Mouse (Mus musculus): ENCODE measurements around the gene Natd1.

The Natd1 gene

GRCm38 (mm10) chr11:60932503-60933020, 18.0 kb upstream of the Natd1 start:
- in situ Hi-C loops (cut with MboI; ENCODE audit: low sequenced_read_pairs), result no loop called here

GRCm38 (mm10) chr11:60931869-60932481, 17.4 kb upstream of the Natd1 start, which contains the start of gene Map2k3:
Gene Map2k3, plus strand, starts transcription at chr11:60932033.
- in situ Hi-C loops (cut with MboI; ENCODE audit: low sequenced_read_pairs), result no loop called here

GRCm38 (mm10) chr11:60931282-60931868, 16.8 kb upstream of the Natd1 start:
- in situ Hi-C loops (cut with MboI; ENCODE audit: low sequenced_read_pairs), result no loop called here

- in situ Hi-C loops (cut with MboI; ENCODE audit: low sequenced_read_pairs), result no loop called here
Measured at GRCm38 (mm10) chr11:60930724-60931281, 16.3 kb upstream of the Natd1 start.

GRCm38 (mm10) chr11:60927264-60927663, 12.7 kb upstream of the Natd1 start:
- in situ Hi-C loops (cut with MboI; ENCODE audit: low sequenced_read_pairs), result no loop called here

- in situ Hi-C loops (cut with MboI; ENCODE audit: low sequenced_read_pairs), result no loop called here
Measured at GRCm38 (mm10) chr11:60924981-60925380, 10.4 kb upstream of the Natd1 start.

- in situ Hi-C loops (cut with MboI; ENCODE audit: low sequenced_read_pairs), result no loop called here
Measured at GRCm38 (mm10) chr11:60924498-60924897, 9.9 kb upstream of the Natd1 start.

- in situ Hi-C loops (cut with MboI; ENCODE audit: low sequenced_read_pairs), result no loop called here
Measured at GRCm38 (mm10) chr11:60922964-60923363, 8.4 kb upstream of the Natd1 start.

GRCm38 (mm10) chr11:60922195-60922594, 7.6 kb upstream of the Natd1 start:
- in situ Hi-C loops (cut with MboI; ENCODE audit: low sequenced_read_pairs), result no loop called here

GRCm38 (mm10) chr11:60920021-60920420, 5.5 kb upstream of the Natd1 start:
- in situ Hi-C loops (cut with MboI; ENCODE audit: low sequenced_read_pairs), result no loop called here

- in situ Hi-C loops (cut with MboI; ENCODE audit: low sequenced_read_pairs), result no loop called here
Measured at GRCm38 (mm10) chr11:60915201-60915600, 651 bp upstream of the Natd1 start.

GRCm38 (mm10) chr11:60913301-60914196, 1.0 kb downstream of the Natd1 start:
- in situ Hi-C loops (cut with MboI; ENCODE audit: low sequenced_read_pairs), result no loop called here

- in situ Hi-C loops (cut with MboI; ENCODE audit: low sequenced_read_pairs), result no loop called here
Measured at GRCm38 (mm10) chr11:60912525-60912973, 2.0 kb downstream of the Natd1 start.

GRCm38 (mm10) chr11:60909626-60910025, 4.9 kb downstream of the Natd1 start:
- in situ Hi-C loops (cut with MboI; ENCODE audit: low sequenced_read_pairs), result no loop called here

GRCm38 (mm10) chr11:60908073-60908472, 6.5 kb downstream of the Natd1 start:
- in situ Hi-C loops (cut with MboI; ENCODE audit: low sequenced_read_pairs), result no loop called here

GRCm38 (mm10) chr11:60906449-60906848, 8.1 kb downstream of the Natd1 start:
- in situ Hi-C loops (cut with MboI; ENCODE audit: low sequenced_read_pairs), result no loop called here

- in situ Hi-C loops (cut with MboI; ENCODE audit: low sequenced_read_pairs), result no loop called here
Measured at GRCm38 (mm10) chr11:60905407-60906120, 9.0 kb downstream of the Natd1 start.

- in situ Hi-C loops (cut with MboI; ENCODE audit: low sequenced_read_pairs), result no loop called here
Measured at GRCm38 (mm10) chr11:60903661-60904061, 10.9 kb downstream of the Natd1 start.

- in situ Hi-C loops (cut with MboI; ENCODE audit: low sequenced_read_pairs), result no loop called here
Measured at GRCm38 (mm10) chr11:60902486-60902885, 12.1 kb downstream of the Natd1 start.

- in situ Hi-C loops (cut with MboI; ENCODE audit: low sequenced_read_pairs), result no loop called here
Measured at GRCm38 (mm10) chr11:60902001-60902400, 12.5 kb downstream of the Natd1 start.

Data from CH12F3 (cell line).